Mouse (Mus musculus) forebrain, embryonic 16.5 days (tissue): ENCODE results near the gene Hoxb1. TPM values are rescaled to one million over a fixed set of nuclear protein-coding genes. Genes with fewer than 3 reads are reported as not detected.

Experiments
- ATAC-seq: fragments of 200-750 bp; cut with Nextera tagmentation; 2 replicates; pipeline ENCODE4 v1.8.0; 2017; ENCODE audit warnings: mild to moderate bottlenecking, moderate library complexity
- H3K27ac ChIP-seq: fragments of 300-500 bp; sonication (generic); 2 replicates; pipeline ENCODE4 v1.5.1; 2014; ENCODE audit warnings: low read length, control low read depth
- H3K27me3 ChIP-seq: fragments of 300-500 bp; sonication (generic); replicated peaks from 2 replicates; pipeline ENCODE4 v1.6.1; 2014; ENCODE audit warnings: low read length; ENCODE audit not compliant: control insufficient read depth, insufficient read depth
- H3K36me3 ChIP-seq: fragments of 300-500 bp; sonication (generic); 2 replicates; pipeline ENCODE4 v1.6.1; 2014; ENCODE audit not compliant: control insufficient read depth, insufficient read depth
- H3K4me1 ChIP-seq: fragments of 300-500 bp; sonication (generic); replicated peaks from 2 replicates; pipeline ENCODE4 v1.6.1; 2014; ENCODE audit warnings: low read length; ENCODE audit not compliant: control insufficient read depth, insufficient read depth
- H3K4me2 ChIP-seq: fragments of 300-500 bp; sonication (generic); 2 replicates; pipeline ENCODE4 v1.6.1; 2014; ENCODE audit warnings: mild to moderate bottlenecking, low read length, control low read depth
- H3K4me3 ChIP-seq: fragments of 300-500 bp; sonication (generic); replicated peaks from 2 replicates; pipeline ENCODE4 v1.5.1; 2014; ENCODE audit warnings: mild to moderate bottlenecking, low read length, control low read depth
- H3K9ac ChIP-seq: fragments of 300-500 bp; sonication (generic); replicated peaks from 2 replicates; pipeline ENCODE4 v1.6.1; 2014; ENCODE audit warnings: low read depth, low read length, control low read depth
- H3K9me3 ChIP-seq: fragments of 300-500 bp; sonication (generic); 2 replicates; pipeline ENCODE4 v1.6.1; 2016; ENCODE audit warnings: low read length; ENCODE audit not compliant: control insufficient read depth
- WGBS: fragments of 180-500 bp; shearing (Covaris S2); extraction: QIAGEN DNeasy Blood & Tissue Kit; methylation state at CpG from one replicate; pipeline ENCODE4 v1.1.7; 2014; 5-methylcytosine and 5-hydroxymethylcytosine counted together
- polyA plus RNA-seq: library from polyadenylated mRNA; unstranded; fragments of >200 nt; fragmentation: Nextera tagmentation; extraction: Ambion mirVana; gene quantifications from 2 replicates; pipeline ENCODE4 v1.2.1, GENCODE M21; 2015

The Hoxb1 gene
- not detected in 2 replicates for polyA plus RNA-seq

- no peaks in the 10 kb centered on the region for H3K36me3 ChIP-seq
- no peak for ATAC-seq
- no peak within 1 kb of the TSS for H3K9ac ChIP-seq
- H3K9me3 ChIP-seq, result no peaks in the 10 kb centered on the region
- peaks cover 91% of the 10 kb centered on the region for H3K27me3 ChIP-seq
- H3K27ac ChIP-seq, result no peak within 1 kb of the TSS
- 2% methylated on average over 26 of the region's 26 CpGs for WGBS
- no peak within 1 kb of the TSS for H3K4me3 ChIP-seq
- H3K4me1 ChIP-seq, result no peaks in the 10 kb centered on the region
- H3K4me2 ChIP-seq, result no peak within 1 kb of the TSS
These were observed at the start of gene Hoxb1 for GRCm38 (mm10) chr11:96365441-96366091. Gene Hoxb1 (plus strand): TSS chr11:96365752.

GRCm38 (mm10) chr11:96316696-96317607 lies 48.6 kb upstream of the Hoxb1 start:
- no peak for ATAC-seq
- H3K9me3 ChIP-seq, result no peaks in the 10 kb centered on the region
- WGBS, result 6% methylated on average over 18 of the region's 18 CpGs
- no peaks in the 10 kb centered on the region for H3K36me3 ChIP-seq
- no peaks in the 10 kb centered on the region for H3K4me1 ChIP-seq
- H3K9ac ChIP-seq, result no peak overlapping the region
- no peak overlapping the region for H3K4me2 ChIP-seq
- H3K27ac ChIP-seq, result no peak overlapping the region
- peaks cover 95% of the 10 kb centered on the region for H3K27me3 ChIP-seq
- H3K4me3 ChIP-seq, result no peak overlapping the region

GRCm38 (mm10) chr11:96317608-96318367 lies 47.8 kb upstream of the Hoxb1 start, which contains the start of gene Hoxb4:
Gene Hoxb4 (plus strand): TSS chr11:96318267.
- 2% methylated on average over 28 of the region's 28 CpGs for whole genome bisulfite sequencing
- H3K27me3 ChIP-seq, result peaks cover 95% of the 10 kb centered on the region
- peak within 1 kb of the TSS; percentile 5; the same call in 1 of the 2 replicates for H3K4me2 ChIP-seq
- H3K9me3 ChIP-seq, result no peaks in the 10 kb centered on the region
- ATAC-seq, result no peak
- no peak within 1 kb of the TSS for H3K9ac ChIP-seq
- no peak within 1 kb of the TSS for H3K4me3 ChIP-seq
- H3K27ac ChIP-seq, result no peak within 1 kb of the TSS
- no peaks in the 10 kb centered on the region for H3K4me1 ChIP-seq
- no peaks in the 10 kb centered on the region for H3K36me3 ChIP-seq

- no peak for ATAC-seq
- H3K9ac ChIP-seq, result no peak overlapping the region
- H3K27ac ChIP-seq, result no peak overlapping the region
- no peaks in the 10 kb centered on the region for H3K36me3 ChIP-seq
- H3K27me3 ChIP-seq, result peaks cover 94% of the 10 kb centered on the region
- H3K9me3 ChIP-seq, result no peaks in the 10 kb centered on the region
- no peak overlapping the region for H3K4me3 ChIP-seq
- H3K4me2 ChIP-seq, result peak overlapping the region; percentile 5; the same call in 1 of the 2 replicates
- H3K4me1 ChIP-seq, result no peaks in the 10 kb centered on the region
- WGBS, result 0% methylated on average over 43 of the region's 45 CpGs
These were observed 47.0 kb upstream of the Hoxb1 start for GRCm38 (mm10) chr11:96318368-96319070.

GRCm38 (mm10) chr11:96319071-96319902 lies 46.3 kb upstream of the Hoxb1 start:
- WGBS, result under 1% methylated on average over 31 of the region's 34 CpGs
- Histone ChIP-seq H3K27ac (no peak overlapping the region), H3K9me3 (no peaks in the 10 kb centered on the region), H3K4me3 (no peak overlapping the region), H3K4me2 (no peak overlapping the region), H3K4me1 (no peaks in the 10 kb centered on the region), H3K36me3 (no peaks in the 10 kb centered on the region), H3K9ac (no peak overlapping the region), H3K27me3 (peaks cover 96% of the 10 kb centered on the region)
- ATAC-seq, result no peak

- ATAC-seq, result no peak
- under 1% methylated on average over 29 of the region's 29 CpGs for WGBS
- Histone ChIP-seq H3K27me3 (peaks cover 98% of the 10 kb centered on the region), H3K9me3 (no peaks in the 10 kb centered on the region), H3K4me2 (no peak overlapping the region), H3K4me3 (no peak overlapping the region), H3K36me3 (no peaks in the 10 kb centered on the region), H3K4me1 (no peaks in the 10 kb centered on the region), H3K27ac (no peak overlapping the region), H3K9ac (no peak overlapping the region)
These were observed 45.6 kb upstream of the Hoxb1 start for GRCm38 (mm10) chr11:96319910-96320309.

- no peak overlapping the region for H3K27ac ChIP-seq
- H3K27me3 ChIP-seq, result peaks cover 98% of the 10 kb centered on the region
- 0% methylated on average over 17 of the region's 17 CpGs for WGBS
- H3K4me2 ChIP-seq, result no peak overlapping the region
- no peaks in the 10 kb centered on the region for H3K4me1 ChIP-seq
- no peaks in the 10 kb centered on the region for H3K36me3 ChIP-seq
- H3K4me3 ChIP-seq, result no peak overlapping the region
- H3K9ac ChIP-seq, result no peak overlapping the region
- H3K9me3 ChIP-seq, result no peaks in the 10 kb centered on the region
- ATAC-seq, result no peak
These were observed 44.9 kb upstream of the Hoxb1 start for GRCm38 (mm10) chr11:96320688-96321087.

- H3K36me3 ChIP-seq, result no peaks in the 10 kb centered on the region
- 7% methylated on average over 5 of the region's 5 CpGs for WGBS
- H3K4me1 ChIP-seq, result no peaks in the 10 kb centered on the region
- no peak overlapping the region for H3K9ac ChIP-seq
- no peak overlapping the region for H3K4me2 ChIP-seq
- H3K4me3 ChIP-seq, result no peak overlapping the region
- no peak for ATAC-seq
- no peak overlapping the region for H3K27ac ChIP-seq
- H3K9me3 ChIP-seq, result no peaks in the 10 kb centered on the region
- H3K27me3 ChIP-seq, result peaks cover 98% of the 10 kb centered on the region
These were observed 43.7 kb upstream of the Hoxb1 start for GRCm38 (mm10) chr11:96321846-96322245.
